Mouse (Mus musculus): ENCODE data around the gene Rnaseh2c.

GRCm38 (mm10) chr19:5561252-5561790 lies 40.4 kb upstream of the Rnaseh2c start:
- TF ChIP-seq CTCF (IDR thresholded peaks at IDR 0.05; ENCODE audit: low read depth, low read length) (no peak), POLR2A (IDR thresholded peaks at IDR 0.05; ENCODE audit: extremely low read depth, insufficient read depth, low read length) (no peak)

Data from liver, adult 2 months (tissue).